Mouse (Mus musculus): Measurements from ENCODE around the gene Asb8. TPM values are rescaled to one million over a fixed set of nuclear protein-coding genes. Genes with fewer than 3 reads are reported as not detected.

Asb8 gene
- total RNA-seq, 2 experiments from 2014 or later, result 97.8 to 124 TPM

GRCm38 (mm10) chr15:98108297-98109152, 56.9 kb downstream of the Asb8 start:
- peak overlapping the region; percentile 94 for H3K27ac ChIP-seq
- TF ChIP-seq CTCF (IDR thresholded peaks at IDR 0.05), result peak; percentile 15; the same call in 1 of the 2 replicates
- peak overlapping the region; percentile 95 for H3K4me3 ChIP-seq
- DNase-seq, result peak; percentile 94
- intact Hi-C loops (cut with DNase I), result loop anchor here (2.0 kb wide), 2 partner anchors 16 to 40 kb away; partner anchors contain the start of genes Pfkm and Senp1

DNA sequence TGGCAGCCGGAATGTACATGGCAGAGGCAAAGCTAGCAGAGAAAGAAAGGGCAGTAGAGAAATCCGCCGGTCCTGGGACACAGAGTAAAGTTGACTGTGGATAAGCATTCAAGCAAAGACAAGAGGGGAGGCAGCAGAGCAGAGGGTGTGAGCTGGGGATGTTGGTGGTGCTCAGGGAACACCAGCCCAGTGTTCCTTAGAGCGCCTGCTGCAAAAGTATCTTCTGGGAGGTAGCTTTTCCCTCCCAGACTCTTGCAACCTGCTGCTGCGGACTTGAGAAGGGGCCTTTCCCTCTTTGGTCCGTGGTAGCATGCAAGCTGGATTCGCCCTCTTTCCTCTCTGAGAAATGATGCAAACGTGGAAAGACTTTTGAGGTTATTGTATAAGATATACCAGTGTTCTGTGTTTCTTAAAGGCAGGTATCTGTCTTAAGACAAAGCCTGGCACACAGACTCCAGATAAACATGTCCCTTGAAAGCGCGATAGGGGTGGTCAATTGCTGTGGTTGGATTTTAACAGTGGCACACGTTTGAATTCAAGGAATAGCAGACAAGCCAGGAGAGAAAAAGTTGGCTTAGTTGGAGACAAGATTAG, 57.6 kb downstream of the Asb8 start:
- peak overlapping the region; percentile 94 for H3K27ac ChIP-seq
- intact Hi-C loops (cut with DNase I), result loop anchor here (2.0 kb wide), 2 partner anchors 15 to 41 kb away; partner anchors contain the start of genes Pfkm and Senp1
- TF ChIP-seq CTCF (IDR thresholded peaks at IDR 0.05), result no peak

DNA sequence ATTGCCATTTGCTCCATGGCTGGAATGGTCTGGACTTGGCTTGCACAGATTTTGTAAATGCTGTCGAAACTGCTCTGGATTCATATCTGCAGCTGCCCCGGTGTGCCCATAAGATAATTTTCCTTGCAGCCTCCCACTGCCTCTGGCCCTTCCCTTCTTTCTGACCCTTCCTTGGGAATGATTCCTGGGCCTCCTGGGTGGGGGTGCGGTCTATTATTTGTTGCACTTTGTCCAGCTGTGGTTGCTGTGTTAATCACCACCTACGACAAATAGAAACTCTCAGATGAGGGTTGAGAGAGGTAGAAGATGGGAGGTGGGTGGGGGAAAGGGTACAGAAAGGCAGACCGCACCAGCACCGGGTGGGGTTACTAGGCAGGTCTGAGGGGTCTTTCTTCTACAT, 58.2 kb downstream of the Asb8 start:
- Histone ChIP-seq H3K27ac (no peak overlapping the region), H3K4me3 (no peak overlapping the region)
- DNase-seq, result no peak
- TF ChIP-seq CTCF (IDR thresholded peaks at IDR 0.05), result no peak
- intact Hi-C loops (cut with DNase I), result no loop called here

More for the DNA sequence above, 57.6 kb downstream of the Asb8 start:
- H3K4me3 ChIP-seq, result peak overlapping the region; percentile 95
- no peak for DNase-seq

DNA sequence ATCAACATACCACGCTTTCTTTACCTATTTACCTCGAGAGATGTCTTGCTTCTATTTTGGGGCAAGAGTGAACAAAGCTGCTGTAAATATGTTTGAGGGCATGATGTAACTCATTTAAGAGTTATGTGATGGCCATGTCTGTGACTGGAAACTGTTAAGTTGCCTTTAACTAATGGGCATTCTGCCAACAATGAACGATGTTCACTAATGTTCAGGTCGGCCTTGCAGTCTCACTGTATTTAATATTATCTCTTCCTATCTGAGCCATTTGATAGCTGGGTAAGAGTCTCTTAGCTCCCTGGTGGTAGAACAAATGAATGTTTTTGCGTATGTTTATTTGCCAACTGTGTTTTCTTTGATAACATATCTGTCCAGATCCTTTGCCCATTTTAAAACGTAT, 58.9 kb downstream of the Asb8 start:
- no peak for DNase-seq
- no peak for TF ChIP-seq CTCF (IDR thresholded peaks at IDR 0.05)
- Histone ChIP-seq H3K27ac (no peak overlapping the region), H3K4me3 (no peak overlapping the region)
- intact Hi-C loops (cut with DNase I), result no loop called here

DNA sequence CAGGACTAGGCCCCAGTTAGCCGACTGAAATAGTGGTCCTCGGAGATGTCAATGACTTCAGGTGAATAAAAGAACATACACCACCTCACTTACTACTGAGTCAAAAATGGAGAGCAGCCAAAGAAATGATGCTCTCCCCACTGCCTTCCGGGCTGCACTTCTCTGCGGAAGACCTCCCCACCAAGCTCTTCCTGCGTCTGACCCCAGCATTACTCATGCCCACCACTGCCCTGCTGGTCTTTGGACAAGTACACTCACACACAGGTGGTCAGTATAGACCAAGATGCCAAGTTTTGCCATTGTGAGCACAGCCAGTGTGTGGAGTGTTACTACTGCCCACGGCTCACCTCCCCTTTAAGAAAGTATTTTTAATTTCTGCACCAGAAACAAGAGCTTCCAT, 63.0 kb downstream of the Asb8 start:
- no peak for TF ChIP-seq CTCF (IDR thresholded peaks at IDR 0.05)
- Histone ChIP-seq H3K27ac (no peak overlapping the region), H3K4me3 (no peak overlapping the region)
- intact Hi-C loops (cut with DNase I), result no loop called here
- DNase-seq, result no peak

- no peak for DNase-seq
- H3K4me3 ChIP-seq, result no peak overlapping the region
- intact Hi-C loops (cut with DNase I), result no loop called here
- H3K27ac ChIP-seq, result no peak overlapping the region
- no peak for TF ChIP-seq CTCF (IDR thresholded peaks at IDR 0.05)
Measured at GRCm38 (mm10) chr15:98098519-98098918, 66.9 kb downstream of the Asb8 start.

DNA sequence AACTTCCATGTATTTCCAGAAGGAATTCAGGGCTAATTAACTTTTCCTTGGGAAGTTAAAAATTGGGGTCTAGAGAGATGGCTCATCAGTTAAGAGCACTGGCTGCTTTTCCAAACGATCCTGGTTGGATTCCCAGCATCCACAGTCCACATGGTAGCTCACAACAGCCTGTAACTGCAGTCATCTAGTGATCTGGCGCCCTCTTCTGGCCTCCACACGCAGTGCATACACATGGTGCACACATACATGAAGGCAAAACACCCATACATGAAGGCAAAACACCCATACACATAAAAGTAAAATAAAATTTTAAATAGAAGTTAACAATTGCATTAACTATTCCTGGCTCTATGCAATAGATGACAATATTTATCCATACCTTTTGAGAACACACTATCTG, 68.5 kb downstream of the Asb8 start:
- DNase-seq, result no peak
- TF ChIP-seq CTCF (IDR thresholded peaks at IDR 0.05), result peak; percentile 32; the same call in 1 of the 2 replicates
- intact Hi-C loops (cut with DNase I), result no loop called here
- Histone ChIP-seq H3K4me3 (no peak overlapping the region), H3K27ac (no peak overlapping the region)

GRCm38 (mm10) chr15:98094905-98095304, 70.5 kb downstream of the Asb8 start:
- no peak for TF ChIP-seq CTCF (IDR thresholded peaks at IDR 0.05)
- no peak for DNase-seq
- H3K27ac ChIP-seq, result no peak overlapping the region
- intact Hi-C loops (cut with DNase I), result no loop called here
- no peak overlapping the region for H3K4me3 ChIP-seq

DNA sequence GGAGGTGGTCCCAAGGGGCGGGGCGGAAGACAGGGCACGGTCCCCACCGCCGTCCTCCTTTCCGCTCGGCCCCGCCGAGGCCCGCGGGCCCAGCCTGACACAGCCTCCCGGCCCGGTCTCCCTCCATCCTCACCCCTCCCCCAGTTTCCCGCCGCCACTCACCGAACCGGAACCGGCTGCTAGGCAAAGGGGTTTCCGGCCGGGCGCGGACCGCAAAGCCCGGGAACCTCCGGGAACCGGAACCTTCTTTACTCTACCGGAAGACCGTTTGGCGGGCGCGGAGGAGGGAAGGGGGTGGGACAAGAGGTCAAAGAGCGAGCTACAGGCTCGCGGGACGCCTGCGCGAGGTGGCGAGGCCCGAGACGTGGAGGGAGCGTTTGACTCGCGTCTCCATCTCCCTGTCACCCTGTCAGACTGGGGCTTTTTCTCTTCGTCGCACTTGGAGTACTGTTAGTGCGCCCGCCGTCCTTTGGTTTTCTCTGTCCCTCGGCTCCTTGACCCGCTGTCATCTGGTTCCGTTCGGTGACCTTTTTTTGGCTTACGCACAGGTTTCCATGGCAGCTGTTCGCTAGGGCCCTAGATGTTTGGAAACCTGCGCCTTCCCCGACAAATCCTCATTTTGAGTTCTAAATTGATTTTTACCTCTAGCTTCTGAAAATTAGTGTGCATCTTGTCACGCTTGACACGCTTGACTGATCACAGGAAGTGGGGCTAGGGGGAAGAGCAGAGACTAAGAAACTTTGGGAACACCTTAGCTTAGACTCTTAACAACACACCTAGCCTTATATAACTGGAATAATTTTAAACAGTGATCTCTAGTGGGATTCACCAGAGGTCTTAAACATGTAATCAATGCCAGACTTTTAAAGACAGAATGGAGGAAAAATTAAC, 72.1 kb downstream of the Asb8 start, which contains the start of gene Senp1:
Gene Senp1, minus strand, starts transcription at position 624 of the 891 bp plus-strand sequence.
- intact Hi-C loops (cut with DNase I), result loop anchor here (2.0 kb wide), 1 partner anchor 15 kb away; no protein-coding TSS in a partner anchor
- no peak for TF ChIP-seq CTCF (IDR thresholded peaks at IDR 0.05)
- peak; percentile 94 for DNase-seq
- Histone ChIP-seq H3K27ac (peak within 1 kb of the TSS; percentile 99), H3K4me3 (peak within 1 kb of the TSS; percentile 99)

- TF ChIP-seq CTCF (IDR thresholded peaks at IDR 0.05), result no peak
- intact Hi-C loops (cut with DNase I), result loop anchor here (2.0 kb wide), 1 partner anchor 16 kb away; no protein-coding TSS in a partner anchor
- Histone ChIP-seq H3K27ac (peak within 1 kb of the TSS; percentile 99), H3K4me3 (peak within 1 kb of the TSS; percentile 99)
- no peak for DNase-seq
Measured at GRCm38 (mm10) chr15:98092372-98093120, 72.9 kb downstream of the Asb8 start, which contains the start of gene Pfkm. Gene Pfkm, plus strand, starts transcription at chr15:98092589.

DNA sequence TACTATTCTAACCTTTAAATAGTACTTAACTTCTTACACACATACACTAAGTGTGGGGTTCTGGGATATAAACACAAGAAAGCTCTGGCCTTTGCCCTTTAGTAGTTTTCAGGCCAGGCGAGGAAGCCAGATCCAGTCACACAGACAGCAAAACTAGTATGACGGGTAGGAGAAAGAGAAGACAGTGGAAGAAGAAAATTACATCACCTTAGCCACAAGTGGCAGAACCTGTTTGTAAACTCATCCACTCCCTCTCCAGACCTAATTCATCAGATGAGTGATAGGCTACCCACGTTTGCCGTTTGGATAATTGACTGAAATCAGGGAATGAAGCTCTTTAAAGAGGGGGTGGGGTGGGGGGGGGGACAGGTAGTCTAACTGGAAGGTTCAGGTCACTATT, 73.6 kb downstream of the Asb8 start:
- H3K27ac ChIP-seq, result no peak overlapping the region
- no peak for TF ChIP-seq CTCF (IDR thresholded peaks at IDR 0.05)
- no peak for DNase-seq
- H3K4me3 ChIP-seq, result peak overlapping the region; percentile 99
- intact Hi-C loops (cut with DNase I), result loop anchor here (2.0 kb wide), 1 partner anchor 17 kb away; no protein-coding TSS in a partner anchor
